In genomic region chrX:36402316-36402715, GRCm38 (mm10) we compare ENCODE assay signal across 13 mouse cellular contexts. TPM values are rescaled to one million over a fixed set of nuclear protein-coding genes. Genes with fewer than 3 reads are reported as not detected.
DNase-seq lines count a peak whose midpoint lies in the region; ATAC-seq lines count a peak whose summit lies in the region.
"Had no signal": no experiment of that assay in that cellular context is flagged by ENCODE, and none has a peak within 500 bp of the region (broad histone marks: within the 10 kb centered on the region; RNA-seq: fewer than 3 reads in every experiment).

No protein-coding gene starts in this region.

- DNase-seq in embryo, embryonic 10.5 days (ENCODE audit: low spot score), result peak; percentile 2
- no peak for DNase-seq in embryo, embryonic 10 days (ENCODE audit: low spot score)
- DNase-seq in midbrain, embryonic 10.5 days (ENCODE audit: low spot score), result peak; percentile 11
- peak; percentile 70 for DNase-seq in thymus, postnatal 4 days
- no peak for DNase-seq in Muller cell, postnatal 12 days (ENCODE audit: inconsistent ontology term)
- DNase-seq in forebrain, embryonic 14.5 days (ENCODE audit: low spot score), result no peak
- DNase-seq: cerebellum, adult 9-10 months; kidney, adult 9 months had no signal

- no peak for ATAC-seq in midbrain, embryonic 16.5 days
- peak; percentile 55; the same call in 1 of the 2 replicates for ATAC-seq in granulocyte monocyte progenitor cell, adult 5-6 weeks (replicated peaks; ENCODE audit: poor library complexity, severe bottlenecking)
- no peak for ATAC-seq in forebrain, embryonic 14.5 days

- H3K9me3 ChIP-seq in midbrain, embryonic 10.5 days (replicated peaks), result no peaks in the 10 kb centered on the region
- no peaks in the 10 kb centered on the region for H3K9me3 ChIP-seq in midbrain, embryonic 16.5 days (replicated peaks; ENCODE audit: control insufficient read depth, low read length, poor library complexity, severe bottlenecking)
- no peaks in the 10 kb centered on the region for H3K9me3 ChIP-seq in forebrain, embryonic 14.5 days (replicated peaks; ENCODE audit: control insufficient read depth, low read length)
- H3K9me3 ChIP-seq: limb, embryonic 13.5 days had no signal

- no peak overlapping the region for H3K4me2 ChIP-seq in midbrain, embryonic 16.5 days (ENCODE audit: low read length)
- no peak overlapping the region for H3K4me2 ChIP-seq in forebrain, embryonic 14.5 days (ENCODE audit: low read length)
- H3K4me2 ChIP-seq: limb, embryonic 13.5 days had no signal

- H3K36me3 ChIP-seq in midbrain, embryonic 10.5 days, result no peaks in the 10 kb centered on the region
- no peaks in the 10 kb centered on the region for H3K36me3 ChIP-seq in midbrain, embryonic 16.5 days (ENCODE audit: control insufficient read depth, insufficient read depth, low read length)
- H3K36me3 ChIP-seq in forebrain, embryonic 14.5 days (ENCODE audit: control insufficient read depth, insufficient read depth, low read length), result no peaks in the 10 kb centered on the region
- H3K36me3 ChIP-seq: limb, embryonic 13.5 days had no signal

- WGBS in midbrain, embryonic 10.5 days, result 59% methylated on average over 6 of the region's 6 CpGs
- 55% methylated on average over 6 of the region's 6 CpGs for WGBS in midbrain, embryonic 16.5 days
- WGBS in forebrain, embryonic 14.5 days, result 70% methylated on average over 6 of the region's 6 CpGs

- no peaks in the 10 kb centered on the region for H3K27me3 ChIP-seq in midbrain, embryonic 10.5 days (ENCODE audit: low read depth, poor library complexity, severe bottlenecking)
- H3K27me3 ChIP-seq in midbrain, embryonic 16.5 days (ENCODE audit: control insufficient read depth, insufficient read depth, low read depth, low read length), result no peaks in the 10 kb centered on the region
- H3K27me3 ChIP-seq in forebrain, embryonic 14.5 days (replicated peaks; ENCODE audit: control insufficient read depth, insufficient read depth, low read length), result no peaks in the 10 kb centered on the region
- H3K27me3 ChIP-seq: limb, embryonic 13.5 days had no signal

- no peak overlapping the region for H3K9ac ChIP-seq in midbrain, embryonic 16.5 days (ENCODE audit: low read depth, low read length)
- H3K9ac ChIP-seq in forebrain, embryonic 14.5 days (ENCODE audit: low read length), result no peak overlapping the region
- H3K9ac ChIP-seq: limb, embryonic 13.5 days had no signal

- no peaks in the 10 kb centered on the region for H3K4me1 ChIP-seq in midbrain, embryonic 10.5 days
- no peaks in the 10 kb centered on the region for H3K4me1 ChIP-seq in midbrain, embryonic 16.5 days (ENCODE audit: control insufficient read depth, insufficient read depth, low read length)
- no peaks in the 10 kb centered on the region for H3K4me1 ChIP-seq in forebrain, embryonic 14.5 days (ENCODE audit: control insufficient read depth, insufficient read depth, low read length)
- H3K4me1 ChIP-seq: limb, embryonic 13.5 days had no signal

- H3K27ac ChIP-seq in midbrain, embryonic 10.5 days (replicated peaks), result no peak overlapping the region
- no peak overlapping the region for H3K27ac ChIP-seq in midbrain, embryonic 16.5 days (ENCODE audit: low read length)
- no peak overlapping the region for H3K27ac ChIP-seq in forebrain, embryonic 14.5 days (ENCODE audit: low read depth, low read length)
- H3K27ac ChIP-seq: limb, embryonic 13.5 days had no signal

- no peak overlapping the region for H3K4me3 ChIP-seq in midbrain, embryonic 10.5 days
- H3K4me3 ChIP-seq in midbrain, embryonic 16.5 days (ENCODE audit: low read depth, low read length), result no peak overlapping the region
- H3K4me3 ChIP-seq in forebrain, embryonic 14.5 days (ENCODE audit: low read depth, low read length), result no peak overlapping the region
- H3K4me3 ChIP-seq: limb, embryonic 13.5 days had no signal

RNA-seq across cellular contexts. Expression of gene Gm6268, which starts 1.2 kb away (rescaled TPM):
- not detected in 2 replicates for polyA plus RNA-seq in midbrain, embryonic 10.5 days (2016; fragmentation: Nextera tagmentation; extraction: Ambion mirVana)
- not detected in 2 replicates for polyA plus RNA-seq in midbrain, embryonic 16.5 days (2015; fragmentation: Nextera tagmentation; extraction: Ambion mirVana)
- not detected in 2 replicates for total RNA-seq in granulocyte monocyte progenitor cell, adult 5-6 weeks (2014; fragmentation: Nextera tagmentation)
- not detected in 2 replicates for total RNA-seq in granulocyte monocyte progenitor cell, adult 5-6 weeks (2017)
- not detected in 2 replicates for polyA plus RNA-seq in forebrain, embryonic 14.5 days (2014; fragmentation: Nextera tagmentation; extraction: Ambion mirVana)
- total RNA-seq: heart, adult 8-10 months had no signal
- polyA plus RNA-seq: forebrain, embryonic 11.5 days; limb, embryonic 13.5 days had no signal

Comparison
In these comparisons a context has a peak if more than half of its experiments do, and no peak if none do; other contexts are left out.
1. DNase-seq: peak in embryo, embryonic 10.5 days (single experiment), midbrain, embryonic 10.5 days (single experiment) and thymus, postnatal 4 days (single experiment); none in embryo, embryonic 10 days (single experiment), Muller cell, postnatal 12 days (single experiment) and forebrain, embryonic 14.5 days (single experiment).